Mouse (Mus musculus) stomach, postnatal 0 days (tissue): ENCODE results near the gene Cop1.

ENCODE experiments used
- CTCF ChIP-seq: IDR thresholded peaks from 2 replicates; pipeline ENCODE4 v1.5.1; 2016; ENCODE audit warnings: antibody characterized with exemption, low read depth, mild to moderate bottlenecking, moderate library complexity
- EP300 ChIP-seq: optimal IDR thresholded peaks from 2 replicates; pipeline ENCODE3; 2016; ENCODE audit warnings: antibody characterized with exemption

DNA sequence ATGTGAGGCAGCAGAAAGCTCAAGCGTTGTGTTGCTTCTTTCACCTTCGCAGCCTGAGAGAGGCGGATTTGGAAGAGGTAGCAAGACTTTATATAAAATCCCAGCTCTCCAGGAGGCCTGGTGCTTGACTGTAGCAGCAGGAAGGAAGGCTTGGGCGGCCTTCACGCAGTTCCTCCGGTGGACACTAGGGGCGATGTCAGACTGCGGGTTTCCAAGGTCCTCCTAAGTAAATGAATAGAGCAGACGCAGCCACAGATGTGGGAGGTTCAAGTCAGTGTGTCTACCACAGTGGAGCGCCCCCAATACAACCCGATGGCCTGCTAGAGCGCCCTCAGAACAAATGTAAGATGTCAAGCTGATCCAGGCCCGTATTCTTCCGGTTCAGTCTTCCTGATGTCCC lies 157.9 kb downstream of the Cop1 start:
- no peak for TF ChIP-seq EP300
- peak; percentile 88 for TF ChIP-seq CTCF
